Mouse (Mus musculus) MEL (cell line): ENCODE data around the gene S100a5.

Experiments
- CTCF ChIP-seq, 3 experiments: IDR thresholded peaks in 2 of 3; conservative IDR thresholded peaks in 1 of 3; 2 replicates each; pipeline ENCODE4 v1.5.1; 2011 to 2012; ENCODE audit warnings: low read length in 3 of 3, low read depth in 2 of 3, mild to moderate bottlenecking in 2 of 3, improper control_type of control experiment in 1 of 3, inconsistent platforms in 1 of 3, mixed read lengths in 1 of 3, moderate library complexity in 1 of 3; ENCODE audit not compliant: control insufficient read depth in 1 of 3, insufficient read depth in 1 of 3, poor library complexity in 1 of 3, severe bottlenecking in 1 of 3
- MAX ChIP-seq: IDR thresholded peaks from 2 replicates; pipeline ENCODE4 v1.6.1; 2011; ENCODE audit warnings: low read length, improper control_type of control experiment

DNA sequence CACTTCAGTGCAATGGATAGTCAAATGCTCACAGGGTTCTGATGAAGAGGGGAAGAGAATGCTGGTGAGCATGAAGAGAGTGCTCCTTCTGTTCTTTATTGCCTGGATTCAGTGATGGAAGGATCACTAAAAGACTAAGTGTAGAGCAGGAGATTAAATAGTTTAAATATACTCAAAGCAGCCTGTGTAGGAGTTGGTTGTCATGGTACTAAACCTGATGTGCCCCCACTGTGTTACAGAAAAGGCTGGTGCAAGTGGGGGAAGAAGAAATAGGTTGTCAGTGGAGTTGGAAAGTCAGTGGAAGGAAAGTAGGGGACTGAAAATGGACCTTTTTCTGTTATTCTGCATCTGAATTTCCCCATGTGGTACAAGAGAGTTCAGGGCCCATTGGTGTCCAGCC lies 40.7 kb downstream of the S100a5 start:
- TF ChIP-seq MAX (no peak), CTCF (IDR thresholded peaks at IDR 0.05 in 2 of 3, conservative IDR thresholded peaks at IDR 0.05 in 1 of 3; ENCODE audit: control insufficient read depth in 1 of 3, insufficient read depth in 1 of 3, low read depth in 2 of 3, low read length in 3 of 3, poor library complexity in 1 of 3, severe bottlenecking in 1 of 3) (no peak)
